Mouse (Mus musculus) adrenal gland, postnatal 14 days (tissue): ENCODE results near the gene Srpk2. TPM values are rescaled to one million over a fixed set of nuclear protein-coding genes. Genes with fewer than 3 reads are reported as not detected.

Experiments
- DNase-seq: peaks from one replicate; pipeline ENCODE4 v3.0.0; 2021; ENCODE audit warnings: mixed read lengths
- total RNA-seq: library from RNA; stranded (reverse); gene quantifications from 2 replicates; pipeline ENCODE4 v1.2.3, GENCODE M21; 2021

Gene Srpk2
- total RNA-seq, 1 experiment from 2014 or later: 43.1 TPM

- DNase-seq: no peak
These were observed 182.0 kb downstream of the Srpk2 start for GRCm38 (mm10) chr5:23502317-23502937.

GRCm38 (mm10) chr5:23501582-23502316, 182.7 kb downstream of the Srpk2 start:
- DNase-seq: no peak

GRCm38 (mm10) chr5:23500715-23501114, 183.7 kb downstream of the Srpk2 start:
- DNase-seq: no peak

- no peak for DNase-seq
These were observed 185.2 kb downstream of the Srpk2 start for GRCm38 (mm10) chr5:23499257-23499656.

GRCm38 (mm10) chr5:23497920-23498319, 186.5 kb downstream of the Srpk2 start:
- no peak for DNase-seq

- no peak for DNase-seq
These were observed 187.5 kb downstream of the Srpk2 start for GRCm38 (mm10) chr5:23496933-23497332.

GRCm38 (mm10) chr5:23496396-23496795, 188.0 kb downstream of the Srpk2 start:
- no peak for DNase-seq

GRCm38 (mm10) chr5:23490797-23491196, 193.6 kb downstream of the Srpk2 start:
- peak; percentile 27 for DNase-seq

- no peak for DNase-seq
These were observed 195.2 kb downstream of the Srpk2 start for GRCm38 (mm10) chr5:23489231-23489630.

GRCm38 (mm10) chr5:23483811-23484210, 200.6 kb downstream of the Srpk2 start:
- no peak for DNase-seq

- DNase-seq: peak; percentile 31
These were observed 211.1 kb downstream of the Srpk2 start for GRCm38 (mm10) chr5:23473098-23473873.

GRCm38 (mm10) chr5:23466546-23466945, 217.9 kb downstream of the Srpk2 start:
- DNase-seq: no peak

GRCm38 (mm10) chr5:23464743-23465142, 219.7 kb downstream of the Srpk2 start:
- no peak for DNase-seq

GRCm38 (mm10) chr5:23464247-23464646, 220.2 kb downstream of the Srpk2 start:
- DNase-seq: no peak

- peak; percentile 38 for DNase-seq
These were observed 222.7 kb downstream of the Srpk2 start for GRCm38 (mm10) chr5:23461688-23462087.

- peak; percentile 9 for DNase-seq
These were observed 230.9 kb downstream of the Srpk2 start for GRCm38 (mm10) chr5:23453561-23453960.

Other genes starting within 250 kb of the Srpk2 start
- 23.7 TPM in 2 replicates for gene Pus7, start 99.1 kb upstream of the Srpk2 start, total RNA-seq
- gene Rint1, start 103.1 kb upstream of the Srpk2 start, total RNA-seq: 18.7 and 19.3 TPM in 2 replicates
- gene Tomm7, start 159.5 kb upstream of the Srpk2 start, total RNA-seq: 104 and 107 TPM in 2 replicates